Mouse (Mus musculus) liver, adult 2 months (tissue): ENCODE results near the gene a. TPM values are rescaled to one million over a fixed set of nuclear protein-coding genes. Genes with fewer than 3 reads are reported as not detected.
"Not testable (repeated sequence)": the region's sequence is repeated elsewhere in the genome, so short reads cannot be mapped to it uniquely, and the experiment has no call there.

Experiments used
- DNase-seq: peaks from one replicate; pipeline ENCODE4 v3.0.0-alpha.2; 2011; ENCODE audit warnings: low read depth, low spot score; ENCODE audit errors: extremely low read depth
- H3K27ac ChIP-seq: fragments of 200-500 bp; replicated peaks from 2 replicates; pipeline ENCODE4 v1.5.1; 2012; ENCODE audit warnings: low read depth, mild to moderate bottlenecking, control low read depth, inconsistent platforms, low read length; ENCODE audit not compliant: insufficient read depth
- H3K27me3 ChIP-seq: fragments of 200-500 bp; 2 replicates; pipeline ENCODE4 v1.6.1; 2012; ENCODE audit warnings: mild to moderate bottlenecking, moderate library complexity, low read length, inconsistent platforms; ENCODE audit not compliant: control insufficient read depth, insufficient read depth
- H3K36me3 ChIP-seq: fragments of 200-500 bp; 2 replicates; pipeline ENCODE4 v1.6.1; 2012; ENCODE audit warnings: low read length, inconsistent platforms; ENCODE audit not compliant: control insufficient read depth, insufficient read depth
- H3K4me1 ChIP-seq: fragments of 200-500 bp; 2 replicates; pipeline ENCODE4 v1.6.1; 2011; ENCODE audit warnings: low read length; ENCODE audit not compliant: control insufficient read depth, insufficient read depth
- H3K4me3 ChIP-seq: fragments of 200-500 bp; 2 replicates; pipeline ENCODE4 v1.5.1; 2011; ENCODE audit warnings: low read depth, mild to moderate bottlenecking, control low read depth, low read length, moderate library complexity; ENCODE audit not compliant: insufficient read depth
- H3K79me2 ChIP-seq: fragments of 200-500 bp; 2 replicates; pipeline ENCODE4 v1.6.1; 2012; ENCODE audit warnings: inconsistent platforms, mild to moderate bottlenecking, low read length, moderate library complexity; ENCODE audit not compliant: control insufficient read depth, insufficient read depth
- H3K9ac ChIP-seq: fragments of 200-500 bp; 2 replicates; pipeline ENCODE4 v1.6.1; 2012; ENCODE audit warnings: low read depth, mild to moderate bottlenecking, control low read depth, inconsistent platforms, low read length
- CTCF ChIP-seq: fragments of 200-500 bp; IDR thresholded peaks from 2 replicates; pipeline ENCODE4 v1.5.1; 2011; ENCODE audit warnings: low read depth, low read length, control low read depth
- POLR2A ChIP-seq: fragments of 200-500 bp; IDR thresholded peaks from 2 replicates; pipeline ENCODE4 v1.6.1; 2011; ENCODE audit warnings: low read length, control low read depth; ENCODE audit not compliant: insufficient read depth; ENCODE audit errors: extremely low read depth
- WGBS: fragments of 180-500 bp; shearing (Covaris S2); methylation state at CpG from one replicate; pipeline ENCODE4 v1.1.7; 2018; 5-methylcytosine and 5-hydroxymethylcytosine counted together
- polyA plus RNA-seq: library from polyadenylated mRNA; depleted of rRNA; stranded (reverse); fragments of >200 nt; gene quantifications from 2 replicates; pipeline ENCODE4 v1.2.3, GENCODE M21; 2012
- total RNA-seq: library from RNA; depleted of rRNA; stranded (reverse); fragments of >200 nt; gene quantifications from 2 replicates; pipeline ENCODE4 v1.2.3, GENCODE M21; 2014

Gene a
- total and polyA plus RNA-seq, 2 experiments = not detected

GRCm38 (mm10) chr2:155047452-155048178, 256.4 kb downstream of the a start:
- no peak for DNase-seq
- Histone ChIP-seq H3K27me3 (no peaks in the 10 kb centered on the region), H3K4me3 (no peak overlapping the region), H3K27ac (no peak overlapping the region), H3K9ac (no peak overlapping the region), H3K79me2 (no peaks in the 10 kb centered on the region), H3K36me3 (no peaks in the 10 kb centered on the region), H3K4me1 (peaks cover 19% of the 10 kb centered on the region)
- 89% methylated on average over 7 of the region's 7 CpGs for WGBS
- TF ChIP-seq CTCF (no peak), POLR2A (no peak)

- Histone ChIP-seq H3K27me3 (no peaks in the 10 kb centered on the region), H3K27ac (peak overlapping the region; percentile 88), H3K4me3 (peak overlapping the region; percentile 58), H3K4me1 (peaks cover 24% of the 10 kb centered on the region), H3K9ac (peak overlapping the region; percentile 76), H3K79me2 (no peaks in the 10 kb centered on the region), H3K36me3 (no peaks in the 10 kb centered on the region)
- no peak for TF ChIP-seq POLR2A
- no peak for TF ChIP-seq CTCF
- DNase-seq = peak; percentile 19
- WGBS = 20% methylated on average over 5 of the region's 5 CpGs
These were observed 258.9 kb downstream of the a start for GRCm38 (mm10) chr2:155050108-155050503.

DNA sequence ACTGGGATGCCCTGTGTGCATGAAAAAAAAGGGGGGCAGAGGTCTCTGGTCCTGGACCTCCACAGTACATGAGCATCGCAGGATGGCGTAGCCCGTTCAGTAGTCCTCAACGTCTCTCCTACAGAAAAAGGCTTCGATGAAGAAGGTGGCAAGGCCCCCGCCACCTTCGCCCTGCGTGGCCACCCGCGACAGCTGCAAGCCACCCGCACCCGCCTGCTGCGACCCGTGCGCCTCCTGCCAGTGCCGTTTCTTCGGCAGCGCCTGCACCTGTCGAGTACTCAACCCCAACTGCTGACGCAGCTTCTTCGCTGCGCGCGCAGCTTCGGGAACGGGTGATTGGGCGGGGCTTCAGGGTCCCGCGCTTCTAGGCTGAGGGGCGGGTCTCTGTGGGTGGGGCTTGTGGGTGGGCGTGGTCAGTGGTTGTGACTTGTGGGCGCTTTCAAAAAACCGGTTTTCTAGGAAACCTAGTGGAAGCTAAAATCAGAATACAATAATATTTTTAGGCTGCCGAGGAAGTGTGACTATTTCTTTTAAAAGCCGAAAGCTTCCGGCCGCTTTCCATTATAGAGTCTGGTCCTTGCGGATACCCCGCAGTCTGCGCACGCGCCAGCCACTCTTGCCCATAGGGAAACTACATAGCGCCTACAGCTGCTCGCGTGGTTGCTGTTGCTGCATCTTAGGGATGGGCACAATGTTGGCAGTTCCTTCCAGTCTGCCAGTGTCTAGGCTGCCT, 259.5 kb downstream of the a start:
- peak; percentile 77 for DNase-seq
- peak overlapping the region; percentile 99 for H3K27ac ChIP-seq
- H3K4me1 ChIP-seq = peaks cover 28% of the 10 kb centered on the region
- WGBS = under 1% methylated on average over 45 of the region's 45 CpGs
- peak overlapping the region; percentile 76 for H3K9ac ChIP-seq
- peak overlapping the region; percentile 58 for H3K4me3 ChIP-seq
- no peaks in the 10 kb centered on the region for H3K79me2 ChIP-seq
- H3K36me3 ChIP-seq = no peaks in the 10 kb centered on the region
- no peak for TF ChIP-seq CTCF
- peak; percentile 98 for TF ChIP-seq POLR2A
- H3K27me3 ChIP-seq = no peaks in the 10 kb centered on the region

DNA sequence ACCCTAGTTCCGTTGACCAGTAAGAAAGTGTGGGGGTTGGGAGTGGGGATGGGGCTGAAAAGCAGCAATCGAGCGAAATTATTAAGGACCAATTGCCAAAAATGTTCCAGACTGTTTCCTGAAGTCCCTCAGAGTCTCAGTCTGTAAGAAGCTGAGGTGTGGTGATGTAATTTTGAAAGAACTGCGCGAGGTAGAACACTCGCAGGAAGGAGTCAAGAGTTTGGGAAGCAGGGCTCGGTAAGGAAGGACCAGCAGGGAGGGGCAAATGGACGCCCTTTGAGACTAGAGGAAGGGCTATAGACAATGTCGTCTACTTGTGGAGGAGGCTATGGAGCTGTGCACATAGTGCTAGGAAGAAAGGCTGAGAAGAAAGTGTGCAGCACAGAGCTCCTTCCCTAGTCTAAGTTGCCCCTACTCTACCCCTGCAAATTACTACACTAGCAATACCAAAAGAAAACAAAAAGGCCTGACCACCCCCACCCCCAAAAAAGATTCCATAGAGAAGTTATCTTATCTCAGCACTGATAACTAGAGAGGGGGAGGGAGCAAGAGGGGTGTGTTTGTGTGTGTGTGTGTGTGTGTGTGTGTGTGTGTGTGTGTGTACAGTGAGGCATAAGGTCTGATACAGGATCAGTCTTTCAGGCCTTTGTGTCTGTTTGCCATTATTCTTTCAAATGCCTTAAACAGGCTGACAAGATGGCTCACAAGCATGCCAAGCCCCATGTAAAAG, 260.6 kb downstream of the a start:
- Histone ChIP-seq H3K9ac (peak overlapping the region; percentile 68), H3K4me1 (peaks cover 37% of the 10 kb centered on the region), H3K79me2 (no peaks in the 10 kb centered on the region), H3K4me3 (peak overlapping the region; percentile 17; the same call in 1 of the 2 replicates), H3K27ac (peak overlapping the region; percentile 99), H3K27me3 (no peaks in the 10 kb centered on the region), H3K36me3 (no peaks in the 10 kb centered on the region)
- no peak for TF ChIP-seq POLR2A
- no peak for TF ChIP-seq CTCF
- 27% methylated on average over 9 of the region's 9 CpGs for WGBS
- peak; percentile 28 for DNase-seq

DNA sequence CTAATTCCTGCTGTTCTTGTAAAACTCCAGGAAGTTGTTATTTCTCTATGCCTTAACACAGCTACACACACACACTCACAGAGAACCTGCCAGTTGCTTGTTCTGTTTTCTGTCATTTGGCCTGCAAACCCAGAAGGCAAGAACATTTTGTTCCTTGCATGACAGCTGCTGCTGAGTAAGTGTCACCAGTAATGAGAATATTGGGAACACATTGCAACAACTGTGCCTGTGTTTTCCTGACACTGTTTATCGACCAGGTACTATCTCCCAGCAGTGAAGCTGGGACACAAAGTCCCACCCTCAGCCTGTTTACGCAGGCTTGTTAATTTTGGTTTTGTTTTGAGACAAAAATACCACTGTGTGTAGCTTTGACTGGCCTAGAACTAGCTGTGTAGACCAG, 261.5 kb downstream of the a start:
- peak overlapping the region; percentile 100 for H3K27ac ChIP-seq
- 19% methylated on average over 2 of the region's 2 CpGs for WGBS
- H3K27me3 ChIP-seq = no peaks in the 10 kb centered on the region
- TF ChIP-seq POLR2A (no peak), CTCF (no peak)
- no peaks in the 10 kb centered on the region for H3K36me3 ChIP-seq
- peak; percentile 99 for DNase-seq
- peak overlapping the region; percentile 78 for H3K9ac ChIP-seq
- H3K4me1 ChIP-seq = peaks cover 43% of the 10 kb centered on the region
- peak overlapping the region; percentile 11; the same call in 1 of the 2 replicates for H3K4me3 ChIP-seq
- H3K79me2 ChIP-seq = no peaks in the 10 kb centered on the region

DNA sequence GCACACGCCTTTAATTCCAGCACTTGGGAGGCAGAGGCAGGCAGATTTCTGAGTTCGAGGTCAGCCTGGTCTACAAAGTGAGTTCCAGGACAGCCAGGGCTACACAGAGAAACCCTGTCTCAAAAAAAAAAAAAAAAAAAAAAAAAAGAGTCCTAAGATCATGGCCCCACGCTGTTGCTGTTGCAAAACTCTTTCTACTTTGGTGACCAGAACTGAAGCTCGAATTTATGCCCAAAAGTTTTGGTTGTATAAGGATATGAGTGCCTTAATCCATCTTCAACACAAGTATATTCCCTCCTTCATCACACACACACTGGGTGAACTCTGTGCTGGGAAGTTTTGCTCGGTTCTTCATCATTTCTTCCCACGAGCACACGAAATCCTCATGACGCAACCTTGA, 262.3 kb downstream of the a start:
- H3K27me3 ChIP-seq, H3K36me3 ChIP-seq, H3K79me2 ChIP-seq, H3K4me3 ChIP-seq, H3K9ac ChIP-seq: not testable (repeated sequence)
- DNase-seq = peak; percentile 60
- Histone ChIP-seq H3K27ac (peak overlapping the region; percentile 100), H3K4me1 (peaks cover 45% of the 10 kb centered on the region)
- WGBS = 67% methylated on average over 8 of the region's 8 CpGs
